Mouse (Mus musculus) left cerebral cortex, adult 18-20 months (tissue): ENCODE data around the gene Hoxa4. TPM values are rescaled to one million over a fixed set of nuclear protein-coding genes. Genes with fewer than 3 reads are reported as not detected.
A peak's percentile ranks its signal among the peaks of the same experiment; 100 is the strongest.

Source experiments
- DNase-seq, 2 experiments: peaks; one replicate each; pipeline ENCODE4 v3.0.0; 2021 to 2022; ENCODE audit warnings: low spot score in 2 of 2, mixed read lengths in 1 of 2
- total RNA-seq, 2 experiments: library from RNA; stranded (reverse); gene quantifications; 2 replicates each; pipeline ENCODE4 v1.2.3; 2021

The Hoxa4 gene
- total RNA-seq, 2 experiments from 2014 or later = not detected

- no peak for DNase-seq
Observed at GRCm38 (mm10) chr6:52217895-52218642, 26.5 kb upstream of the Hoxa4 start.

GRCm38 (mm10) chr6:52217459-52217768 lies 25.9 kb upstream of the Hoxa4 start:
- no peak for DNase-seq

- DNase-seq = no peak
Observed at GRCm38 (mm10) chr6:52216691-52217458, 25.3 kb upstream of the Hoxa4 start.

- DNase-seq = no peak
Observed at GRCm38 (mm10) chr6:52215771-52216535, 24.4 kb upstream of the Hoxa4 start.

GRCm38 (mm10) chr6:52215070-52215469 lies 23.5 kb upstream of the Hoxa4 start:
- no peak for DNase-seq

GRCm38 (mm10) chr6:52214271-52214670 lies 22.7 kb upstream of the Hoxa4 start:
- DNase-seq = no peak

GRCm38 (mm10) chr6:52213119-52213986 lies 21.8 kb upstream of the Hoxa4 start, which contains the start of the genes Hoxa3 and Gm28308:
Gene Hoxa3, minus strand, starts transcription at chr6:52213336.
Gene Gm28308, minus strand, starts transcription at chr6:52213339.
- no peak for DNase-seq

GRCm38 (mm10) chr6:52212556-52213118 lies 21.1 kb upstream of the Hoxa4 start:
- no peak for DNase-seq

- DNase-seq = no peak
Observed at GRCm38 (mm10) chr6:52211961-52212360, 20.4 kb upstream of the Hoxa4 start.

- DNase-seq = peak; percentile 53 to 59
Observed at GRCm38 (mm10) chr6:52211170-52211935, 19.8 kb upstream of the Hoxa4 start.

- DNase-seq = no peak
Observed at GRCm38 (mm10) chr6:52209685-52210046, 18.1 kb upstream of the Hoxa4 start.

- no peak for DNase-seq
Observed at GRCm38 (mm10) chr6:52208868-52209684, 17.5 kb upstream of the Hoxa4 start.

GRCm38 (mm10) chr6:52208072-52208867 lies 16.7 kb upstream of the Hoxa4 start, which contains the start of gene Hoxa6:
Gene Hoxa6, minus strand, starts transcription at chr6:52208722.
- no peak for DNase-seq

GRCm38 (mm10) chr6:52207684-52207976 lies 16.1 kb upstream of the Hoxa4 start:
- DNase-seq = no peak

GRCm38 (mm10) chr6:52206882-52207683 lies 15.5 kb upstream of the Hoxa4 start:
- DNase-seq = no peak

- DNase-seq = no peak
Observed at GRCm38 (mm10) chr6:52205638-52206621, 14.4 kb upstream of the Hoxa4 start.
